Mouse (Mus musculus): ENCODE data around the gene Fcnb.

Gene Fcnb

GRCm38 (mm10) chr2:28089095-28089494 lies 4.4 kb upstream of the Fcnb start:
- no peak for DNase-seq (ENCODE audit: extremely low spot score, low read depth, low spot score)

GRCm38 (mm10) chr2:28086112-28086511 lies 1.4 kb upstream of the Fcnb start:
- no peak for DNase-seq (ENCODE audit: extremely low spot score, low read depth, low spot score)

DNA sequence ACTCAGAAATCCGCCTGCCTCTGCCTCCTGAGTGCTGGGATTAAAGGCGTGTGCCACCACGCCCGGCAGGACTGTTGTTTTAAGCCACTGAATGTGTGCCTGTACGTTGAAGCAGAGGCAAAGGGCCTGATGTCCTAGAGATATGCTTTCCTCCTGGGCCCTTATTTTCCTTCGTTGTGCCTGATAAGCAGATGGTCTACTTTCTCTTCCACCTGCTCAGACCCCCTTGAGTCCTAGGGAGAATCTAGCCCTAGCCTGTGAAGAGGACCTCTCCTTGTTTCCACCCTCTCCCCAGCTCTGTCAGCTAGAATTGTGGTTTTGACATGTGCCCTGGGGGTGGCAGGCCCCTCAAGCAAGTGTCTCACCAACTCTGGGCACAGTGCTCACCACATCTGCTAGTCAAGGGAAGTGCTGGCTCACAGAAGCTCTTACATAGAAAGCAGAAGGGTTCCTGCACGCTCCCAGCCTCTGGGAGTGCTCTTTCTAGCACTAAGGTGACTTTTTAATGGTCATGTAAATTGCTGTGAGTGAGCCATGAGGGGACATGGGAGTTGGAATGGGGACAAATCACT lies 9.0 kb downstream of the Fcnb start:
- DNase-seq (ENCODE audit: extremely low spot score, low read depth, low spot score), result no peak

GRCm38 (mm10) chr2:28068537-28068878 lies 16.2 kb downstream of the Fcnb start:
- DNase-seq (ENCODE audit: extremely low spot score, low read depth, low spot score), result no peak

DNA sequence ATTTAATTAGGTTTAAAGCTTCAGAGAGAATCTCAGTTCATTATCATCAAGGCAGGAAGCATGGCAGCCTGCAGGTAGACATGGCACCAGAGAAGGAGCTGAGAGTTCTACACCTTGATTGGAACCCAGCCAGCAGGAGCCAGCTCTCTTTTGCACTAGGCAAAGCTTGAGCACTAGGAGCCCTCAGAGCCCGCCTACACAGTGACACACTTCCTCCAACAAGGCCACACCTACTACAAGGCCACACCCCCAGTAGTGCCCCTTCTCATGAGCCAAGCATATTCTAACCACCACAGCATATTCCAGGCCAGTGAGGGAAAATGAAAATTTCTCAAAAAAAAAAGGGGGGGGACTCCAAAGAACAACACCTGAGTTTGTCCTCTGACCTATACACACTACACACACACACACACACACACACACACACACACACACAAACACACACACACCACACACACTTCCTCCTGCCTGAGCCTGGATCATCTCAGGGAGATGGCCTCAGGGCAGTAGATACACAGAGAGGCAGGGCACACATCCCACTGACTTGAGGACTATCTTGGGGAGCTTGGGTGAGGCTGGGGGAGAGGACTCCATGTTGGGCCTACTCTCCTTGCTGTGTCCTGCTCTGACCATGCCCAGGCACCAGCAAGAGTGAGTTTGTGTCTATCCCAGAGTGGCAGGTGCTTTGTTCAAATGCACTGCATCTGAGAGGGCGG lies 16.7 kb downstream of the Fcnb start:
- DNase-seq (ENCODE audit: extremely low spot score, low read depth, low spot score), result no peak

GRCm38 (mm10) chr2:28067175-28067574 lies 17.5 kb downstream of the Fcnb start:
- no peak for DNase-seq (ENCODE audit: extremely low spot score, low read depth, low spot score)

DNA sequence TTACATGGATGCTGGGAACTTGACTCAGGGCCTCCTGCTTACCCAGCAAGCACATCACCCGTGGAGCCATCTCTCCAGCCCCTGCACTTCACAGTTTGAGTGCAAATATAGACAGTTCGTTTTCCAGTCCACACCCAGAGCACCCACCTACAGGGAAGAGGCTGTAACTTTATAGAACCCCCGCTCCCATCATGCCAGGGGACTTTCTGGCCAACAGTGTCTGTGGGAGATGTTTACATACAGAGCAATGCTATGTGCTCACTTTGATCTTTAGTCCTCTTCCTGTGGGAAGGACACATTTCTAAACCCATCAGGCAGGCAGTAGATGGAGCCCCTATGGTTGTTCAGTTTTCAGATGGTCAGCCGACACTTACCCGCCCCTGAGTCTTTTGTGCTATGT lies 18.0 kb downstream of the Fcnb start:
- no peak for DNase-seq (ENCODE audit: extremely low spot score, low read depth, low spot score)

- no peak for DNase-seq (ENCODE audit: extremely low spot score, low read depth, low spot score)
Observed at GRCm38 (mm10) chr2:28065081-28065651, 19.5 kb downstream of the Fcnb start.

GRCm38 (mm10) chr2:28064339-28065080 lies 20.2 kb downstream of the Fcnb start:
- no peak for DNase-seq (ENCODE audit: extremely low spot score, low read depth, low spot score)

GRCm38 (mm10) chr2:28063711-28064338 lies 20.9 kb downstream of the Fcnb start:
- no peak for DNase-seq (ENCODE audit: extremely low spot score, low read depth, low spot score)

- no peak for DNase-seq (ENCODE audit: extremely low spot score, low read depth, low spot score)
Observed at GRCm38 (mm10) chr2:28059922-28060321, 24.8 kb downstream of the Fcnb start.

- DNase-seq (ENCODE audit: extremely low spot score, low read depth, low spot score), result no peak
Observed at GRCm38 (mm10) chr2:28047092-28047491, 37.6 kb downstream of the Fcnb start.

DNA sequence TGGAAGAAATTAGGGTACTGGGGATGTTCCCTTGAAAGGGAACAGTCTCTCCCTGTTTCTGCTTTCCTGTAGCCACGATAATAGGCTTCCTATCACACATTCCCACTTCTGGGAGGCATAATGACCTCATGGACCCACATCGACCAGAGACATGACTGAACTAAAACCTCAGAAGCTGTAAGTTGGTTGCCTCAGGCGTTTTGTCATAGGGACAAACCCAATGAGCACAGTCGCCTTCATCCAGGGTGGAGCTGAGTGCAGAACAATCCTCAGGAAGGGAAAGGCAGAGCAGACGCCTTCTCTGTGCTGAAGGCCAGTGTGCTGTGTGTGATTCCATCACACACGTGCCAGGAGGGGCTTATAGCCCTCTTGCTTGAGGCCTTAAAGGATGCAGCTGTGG lies 38.4 kb downstream of the Fcnb start:
- DNase-seq (ENCODE audit: extremely low spot score, low read depth, low spot score), result no peak

- no peak for DNase-seq (ENCODE audit: extremely low spot score, low read depth, low spot score)
Observed at GRCm38 (mm10) chr2:28044920-28045598, 39.6 kb downstream of the Fcnb start.

DNA sequence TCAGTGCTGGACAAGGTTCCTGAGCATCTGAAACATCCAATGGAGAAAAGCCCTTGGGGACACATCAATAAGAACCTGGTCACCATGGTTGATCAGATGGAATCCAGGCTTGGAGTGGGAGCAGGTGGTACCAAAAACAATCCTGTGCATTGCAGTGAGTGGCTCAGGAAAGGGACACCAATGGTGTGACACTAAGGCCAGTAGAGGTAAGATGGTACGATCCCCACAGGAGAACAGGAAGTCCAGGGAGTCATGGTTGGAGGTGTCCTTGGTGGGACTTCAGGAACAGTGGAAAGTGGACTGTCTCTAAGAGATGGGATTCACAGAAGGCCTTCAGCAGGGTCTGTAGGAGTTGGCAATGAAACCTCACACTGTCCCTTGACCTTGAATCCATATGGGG lies 44.2 kb downstream of the Fcnb start:
- DNase-seq (ENCODE audit: extremely low spot score, low read depth, low spot score), result no peak

- no peak for DNase-seq (ENCODE audit: extremely low spot score, low read depth, low spot score)
Observed at GRCm38 (mm10) chr2:28039647-28040325, 44.9 kb downstream of the Fcnb start.

DNA sequence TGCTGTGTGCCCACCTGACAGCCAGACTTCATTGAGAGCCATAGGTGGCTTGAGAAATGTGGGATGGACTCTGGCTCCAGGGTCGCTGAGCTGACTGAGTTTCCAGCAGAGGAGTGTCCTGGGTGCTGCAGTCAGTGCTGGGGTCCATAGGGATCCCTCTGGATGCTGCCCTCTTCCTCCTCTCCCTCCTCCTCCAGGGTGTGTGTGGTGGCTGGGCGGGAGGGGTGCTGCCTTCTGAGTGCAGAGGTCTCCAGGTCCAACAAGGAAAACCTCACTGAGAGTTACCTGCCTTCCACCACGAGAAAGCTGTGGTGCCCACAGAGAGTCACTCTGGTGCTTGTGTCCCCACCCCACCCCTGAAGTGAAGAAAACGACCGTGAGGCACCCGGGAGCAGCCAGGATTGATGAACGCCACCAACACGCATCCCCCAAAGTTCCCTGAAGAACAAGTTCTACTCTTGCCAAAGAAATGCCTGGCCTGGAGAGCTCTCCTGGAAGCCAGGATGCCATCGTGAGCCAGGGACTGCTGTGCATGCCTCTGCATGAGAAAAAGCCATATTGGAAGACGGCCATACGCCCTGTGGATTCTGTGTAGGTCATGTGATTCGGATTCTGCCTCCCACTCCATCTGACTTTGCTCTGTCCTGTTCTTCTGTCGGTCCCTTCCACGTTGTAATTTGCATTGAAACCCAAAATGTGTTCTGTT lies 46.1 kb downstream of the Fcnb start:
- DNase-seq (ENCODE audit: extremely low spot score, low read depth, low spot score), result no peak

DNA sequence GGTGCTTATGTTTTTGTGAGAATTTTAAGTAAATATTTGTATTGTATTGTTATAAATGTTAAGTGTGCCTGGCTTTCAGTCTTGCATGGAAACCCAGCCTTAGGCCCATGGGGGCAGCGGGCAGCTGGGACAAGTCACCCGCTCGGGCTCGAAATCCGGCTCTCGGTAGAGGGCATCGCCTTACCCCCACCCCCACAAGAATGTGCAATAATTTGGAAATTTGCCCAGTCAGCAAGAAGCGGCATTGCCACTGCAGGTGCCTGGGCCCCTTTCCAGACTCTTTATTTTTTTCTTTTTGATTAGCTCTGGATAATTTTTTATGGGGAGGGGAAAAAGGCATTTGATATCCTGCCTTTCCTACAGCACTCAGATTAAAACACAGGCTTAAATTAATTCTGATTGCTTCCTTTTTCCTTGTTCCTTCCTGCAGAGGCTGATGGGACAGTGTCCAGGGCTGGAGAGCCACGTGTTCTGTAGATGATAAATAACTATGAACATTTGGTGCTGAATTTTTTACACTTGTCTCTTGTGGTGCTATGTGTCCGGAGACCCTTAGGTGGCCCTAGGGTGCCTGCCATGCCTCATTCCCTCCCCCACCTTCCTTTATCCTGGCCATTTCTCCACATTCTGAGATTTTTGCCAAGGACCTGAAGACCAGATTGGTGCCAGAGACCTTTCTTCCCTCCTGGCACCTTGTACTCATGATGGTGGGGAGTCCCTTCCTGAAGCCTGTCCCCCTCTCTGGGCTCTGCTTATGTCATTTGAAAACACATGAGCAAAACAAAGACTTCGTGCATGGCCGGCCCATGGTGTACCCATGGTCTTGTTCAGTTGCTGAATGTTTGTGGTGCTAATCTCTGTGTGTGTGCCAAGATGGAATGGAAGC lies 46.9 kb downstream of the Fcnb start:
- no peak for DNase-seq (ENCODE audit: extremely low spot score, low read depth, low spot score)

- DNase-seq (ENCODE audit: extremely low spot score, low read depth, low spot score), result no peak
Observed at GRCm38 (mm10) chr2:28036788-28037187, 47.9 kb downstream of the Fcnb start.
